10 mouse cellular contexts compared by ENCODE assay signal in genomic region chr3:135505369-135505909, GRCm38 (mm10). TPM values are rescaled to one million over a fixed set of nuclear protein-coding genes. Genes with fewer than 3 reads are reported as not detected.
DNase-seq lines count a peak whose midpoint lies in the region; ATAC-seq and TF ChIP-seq lines count a peak whose summit lies in the region.
"Had no signal": no experiment of that assay in that cellular context is flagged by ENCODE, and none has a peak within 500 bp of the region (broad histone marks: within the 10 kb centered on the region; RNA-seq: fewer than 3 reads in every experiment).

No protein-coding gene starts in this region.

- WGBS in hindbrain, embryonic 10.5 days = 61% methylated on average over 10 of the region's 10 CpGs
- 62% methylated on average over 10 of the region's 10 CpGs for WGBS in hindbrain, embryonic 13.5 days

- no peak overlapping the region for H3K4me2 ChIP-seq in hindbrain, embryonic 13.5 days
- no peak overlapping the region for H3K4me2 ChIP-seq in CH12.LX (ENCODE audit: insufficient read depth, low read depth, poor library complexity, severe bottlenecking)
- H3K4me2 ChIP-seq: embryonic facial prominence, embryonic 12.5 days; limb, embryonic 13.5 days had no signal

- in situ Hi-C loops in CH12.LX (cut with MboI; ENCODE audit: low pct_ligation_motif_present, low pct_unique_long_range_greater_than_20kb, low sequenced_read_pairs) = loop anchor here (5.0 kb wide), 1 partner anchor 213 kb away; no protein-coding TSS in a partner anchor

- no peaks in the 10 kb centered on the region for H3K27me3 ChIP-seq in hindbrain, embryonic 10.5 days (ENCODE audit: insufficient read depth, poor library complexity, severe bottlenecking)
- no peaks in the 10 kb centered on the region for H3K27me3 ChIP-seq in hindbrain, embryonic 13.5 days
- no peaks in the 10 kb centered on the region for H3K27me3 ChIP-seq in CH12.LX (replicated peaks)
- H3K27me3 ChIP-seq: embryonic facial prominence, embryonic 12.5 days; limb, embryonic 13.5 days had no signal

- peak; percentile 36 for DNase-seq in hindbrain, embryonic 10.5 days (ENCODE audit: low spot score)
- peak; percentile 83 for DNase-seq in CH12.LX (ENCODE audit: extremely low read depth)
- DNase-seq in c-Kit-negative CD71-positive TER-119-positive erythroid progenitor cells, embryonic 14.5 days (ENCODE audit: low read depth, low spot score) = peak; percentile 49
- DNase-seq in gastrocnemius, postnatal 10 days = peak; percentile 61
- peak; percentile 43 to 56 for DNase-seq in layer of hippocampus, postnatal 10 days (ENCODE audit: low spot score in 2 of 2)
- DNase-seq in mesoderm, embryonic 11.5 days (ENCODE audit: low read depth, low spot score) = peak; percentile 30
- DNase-seq in thymus, postnatal 25 days = peak; percentile 81

- no peak overlapping the region for H3K4me3 ChIP-seq in hindbrain, embryonic 10.5 days
- no peak overlapping the region for H3K4me3 ChIP-seq in hindbrain, embryonic 13.5 days
- H3K4me3 ChIP-seq in CH12.LX (replicated peaks in 1 of 3; ENCODE audit: low read depth in 2 of 3, low read length in 2 of 3, poor library complexity in 1 of 3) = no peak overlapping the region
- H3K4me3 ChIP-seq: embryonic facial prominence, embryonic 12.5 days; limb, embryonic 13.5 days had no signal

- H3K9me3 ChIP-seq in hindbrain, embryonic 10.5 days = no peaks in the 10 kb centered on the region
- H3K9me3 ChIP-seq in hindbrain, embryonic 13.5 days = no peaks in the 10 kb centered on the region
- no peaks in the 10 kb centered on the region for H3K9me3 ChIP-seq in CH12.LX (replicated peaks; ENCODE audit: low read length)
- H3K9me3 ChIP-seq: embryonic facial prominence, embryonic 12.5 days; limb, embryonic 13.5 days had no signal

- no peaks in the 10 kb centered on the region for H3K36me3 ChIP-seq in hindbrain, embryonic 10.5 days
- no peaks in the 10 kb centered on the region for H3K36me3 ChIP-seq in hindbrain, embryonic 13.5 days
- H3K36me3 ChIP-seq in CH12.LX (replicated peaks in 1 of 2; ENCODE audit: control insufficient read depth in 1 of 2, insufficient read depth in 1 of 2, low read length in 1 of 2) = peaks cover 5 to 49% of the 10 kb centered on the region in 2 experiments
- H3K36me3 ChIP-seq: embryonic facial prominence, embryonic 12.5 days; limb, embryonic 13.5 days had no signal

- no peaks in the 10 kb centered on the region for H3K79me2 ChIP-seq in CH12.LX (replicated peaks; ENCODE audit: control insufficient read depth, extremely low read depth, insufficient read depth, poor library complexity, severe bottlenecking)

- TF ChIP-seq EP300 in CH12.LX (IDR thresholded peaks at IDR 0.05; ENCODE audit: low read length) = no peak

- dilution Hi-C loops in CH12.LX (cut with MboI; ENCODE audit: extremely low pct_ligation_motif_present, extremely low pct_unique_long_range_greater_than_20kb, low sequenced_read_pairs) = no loop called here

- no peak for TF ChIP-seq POLR2A in CH12.LX (IDR thresholded peaks at IDR 0.05; ENCODE audit: low read depth, low read length)

- TF ChIP-seq CTCF in CH12.LX (conservative IDR thresholded peaks at IDR 0.05 in 1 of 2, IDR thresholded peaks at IDR 0.05 in 1 of 2; ENCODE audit: low read depth in 2 of 2, low read length in 2 of 2) = peak; percentile 99

- no peaks in the 10 kb centered on the region for H3K4me1 ChIP-seq in hindbrain, embryonic 10.5 days (replicated peaks)
- no peaks in the 10 kb centered on the region for H3K4me1 ChIP-seq in hindbrain, embryonic 13.5 days (replicated peaks)
- H3K4me1 ChIP-seq in CH12.LX (ENCODE audit: control insufficient read depth in 1 of 2, insufficient read depth in 2 of 2) = peaks cover 0 to 7% of the 10 kb centered on the region in 2 experiments; a peak in 2 of 4 replicates
- H3K4me1 ChIP-seq: embryonic facial prominence, embryonic 12.5 days; limb, embryonic 13.5 days had no signal

- H3K9ac ChIP-seq in hindbrain, embryonic 13.5 days = no peak overlapping the region
- no peak overlapping the region for H3K9ac ChIP-seq in CH12.LX (ENCODE audit: insufficient read depth, low read depth)
- H3K9ac ChIP-seq: embryonic facial prominence, embryonic 12.5 days; limb, embryonic 13.5 days had no signal

- peak; percentile 84 for TF ChIP-seq RAD21 in CH12.LX (IDR thresholded peaks at IDR 0.05; ENCODE audit: low read depth, low read length)

- no peak for ATAC-seq in hindbrain, embryonic 13.5 days (ENCODE audit: low FRiP score)

- no peak overlapping the region for H3K27ac ChIP-seq in hindbrain, embryonic 10.5 days
- no peak overlapping the region for H3K27ac ChIP-seq in hindbrain, embryonic 13.5 days
- H3K27ac ChIP-seq in CH12.LX (ENCODE audit: insufficient read depth, low read depth) = no peak overlapping the region
- H3K27ac ChIP-seq: embryonic facial prominence, embryonic 12.5 days; limb, embryonic 13.5 days had no signal

TF ChIP-seq in CH12.LX, 34 proteins besides CTCF, POLR2A, EP300 and RAD21:
- TF ChIP-seq JUND (conservative IDR thresholded peaks at IDR 0.05; ENCODE audit: low read depth, low read length) (no peak), NELFE (IDR thresholded peaks at IDR 0.05; ENCODE audit: low read depth, low read length) (no peak; the same call in 1 of the 2 replicates), JUN (IDR thresholded peaks at IDR 0.05; ENCODE audit: insufficient read depth, low read depth, low read length) (no peak), HCFC1 (IDR thresholded peaks at IDR 0.05; ENCODE audit: low read depth, low read length) (no peak), ZC3H11A (IDR thresholded peaks at IDR 0.05; ENCODE audit: low read depth, low read length) (peak; percentile 53), ZMIZ1 (IDR thresholded peaks at IDR 0.05; ENCODE audit: low read depth, low read length) (no peak), POLR2AphosphoS2 (IDR thresholded peaks at IDR 0.05; ENCODE audit: low read depth, low read length) (no peak), CHD2 (IDR thresholded peaks at IDR 0.05; ENCODE audit: low read length) (no peak), MAX (IDR thresholded peaks at IDR 0.05; ENCODE audit: low read length) (no peak), CHD1 (IDR thresholded peaks at IDR 0.05; ENCODE audit: low read depth, low read length) (no peak), MYC (IDR thresholded peaks at IDR 0.05; ENCODE audit: low read depth, low read length) (no peak), E2F4 (IDR thresholded peaks at IDR 0.05; ENCODE audit: insufficient replicate concordance, low read depth, low read length) (no peak), MEF2A (IDR thresholded peaks at IDR 0.05; ENCODE audit: borderline replicate concordance, low read depth, low read length) (no peak), SIN3A (IDR thresholded peaks at IDR 0.05; ENCODE audit: low read length) (no peak), ETS1 (conservative IDR thresholded peaks at IDR 0.05; ENCODE audit: low read depth, low read length) (no peak), GABPA (IDR thresholded peaks at IDR 0.05; ENCODE audit: insufficient replicate concordance, low read depth, low read length) (no peak), USF2 (conservative IDR thresholded peaks at IDR 0.05; ENCODE audit: low read depth, low read length) (no peak), ZNF384 (IDR thresholded peaks at IDR 0.05; ENCODE audit: low read depth, low read length) (peak; percentile 4; the same call in 1 of the 2 replicates), TBP (conservative IDR thresholded peaks at IDR 0.05; ENCODE audit: low read depth, low read length) (no peak), IRF4 (IDR thresholded peaks at IDR 0.05; ENCODE audit: low read depth, low read length) (0 out of 2 replicates have a peak, but pooled peaks have one; percentile 31), MAZ (IDR thresholded peaks at IDR 0.05; ENCODE audit: low read depth, low read length) (no peak), NRF1 (IDR thresholded peaks at IDR 0.05; ENCODE audit: low read depth, low read length) (no peak), ZKSCAN1 (IDR thresholded peaks at IDR 0.05; ENCODE audit: borderline replicate concordance, low read depth, low read length) (no peak), SMC3 (IDR thresholded peaks at IDR 0.05; ENCODE audit: low read depth, low read length) (peak; percentile 94), KAT2A (IDR thresholded peaks at IDR 0.05; ENCODE audit: insufficient replicate concordance, low read length) (no peak), TCF12 (IDR thresholded peaks at IDR 0.05; ENCODE audit: low read depth, low read length) (0 out of 2 replicates have a peak, but pooled peaks have one; percentile 13), BHLHE40 (IDR thresholded peaks at IDR 0.05; ENCODE audit: low read depth, low read length) (no peak)
TF ChIP-seq in CH12.LX: peak in this region for 5.

RNA-seq across cellular contexts. Expression of gene Manba, which starts 20.0 kb away (rescaled TPM):
- 4.8 and 5.2 TPM in 2 replicates for polyA plus RNA-seq in hindbrain, embryonic 10.5 days (2016; fragmentation: Nextera tagmentation; extraction: Ambion mirVana)
- 5.5 and 5.6 TPM in 2 replicates for polyA plus RNA-seq in hindbrain, embryonic 13.5 days (2015; fragmentation: Nextera tagmentation; extraction: Ambion mirVana)
- 32.3 and 35.2 TPM in 2 replicates for total RNA-seq in CH12.LX (2012; rRNA removed)
- total RNA-seq in CH12.LX (2014; rRNA removed) = 30.9 and 36.4 TPM in 2 replicates
- 29.8 and 31.5 TPM in 2 replicates for polyA plus RNA-seq in CH12.LX (2012; ENCODE audit: insufficient read length, low read depth)
- total RNA-seq in gastrocnemius, postnatal 10 days (2021) = 10 to 100 TPM in 1 of 2 experiments, 1 to 10 TPM in 1; 6.8 to 12.8 TPM
- total RNA-seq in layer of hippocampus, postnatal 10 days (2021) = 1 to 10 TPM; 6.9 to 8.0 TPM

Comparison
In these comparisons a context has a peak if more than half of its experiments do, and no peak if none do; other contexts are left out.
1. DNase-seq: peak in every context shown above with its lines; median percentile 83 in CH12.LX; 81 in thymus, postnatal 25 days; 61 in gastrocnemius, postnatal 10 days; 50 in layer of hippocampus, postnatal 10 days; 49 in c-Kit-negative CD71-positive TER-119-positive erythroid progenitor cells, embryonic 14.5 days; 36 in hindbrain, embryonic 10.5 days; 30 in mesoderm, embryonic 11.5 days.